Mouse (Mus musculus): ENCODE measurements at regions not wholly inside any gene's neighbourhood (a gene's known extent, or its start where the extent isn't known, plus 50 kb on each side); places are given as distances from the start of the nearest gene placed in this dataset.

DNA sequence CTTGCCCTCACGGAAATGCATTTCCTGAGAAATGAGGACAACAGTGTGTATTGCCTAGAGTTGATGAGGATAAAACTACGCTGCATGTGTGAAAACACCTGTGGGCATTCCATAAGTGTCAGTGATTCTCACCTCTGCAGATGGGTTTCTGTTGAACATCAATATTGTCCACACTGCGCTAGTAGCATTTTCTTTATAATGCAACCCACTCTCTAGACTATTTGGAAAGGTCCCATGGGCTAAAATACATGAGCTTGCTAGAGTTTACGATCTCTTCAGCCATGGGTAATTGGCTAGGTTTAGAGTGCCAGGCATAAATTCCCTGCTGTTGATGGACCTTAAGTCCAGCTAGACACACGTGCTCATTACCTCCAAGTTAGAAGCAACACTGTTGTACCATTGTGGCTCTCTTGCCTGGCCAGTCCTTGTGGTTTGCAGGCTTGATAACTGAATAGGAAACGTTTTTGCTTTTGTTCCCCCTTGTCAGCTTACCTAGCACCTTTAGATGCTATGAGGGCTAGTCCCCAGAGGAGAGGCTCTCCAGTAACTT lies 252.5 kb upstream of the Mad2l1 start:
- Histone ChIP-seq H3K27ac (ENCODE audit: low read depth, low read length) (no peak overlapping the region), H3K4me1 (replicated peaks; ENCODE audit: control insufficient read depth, insufficient read depth, low read length) (no peaks in the 10 kb centered on the region), H3K27me3 (replicated peaks; ENCODE audit: control insufficient read depth, insufficient read depth, low read length) (no peaks in the 10 kb centered on the region), H3K36me3 (ENCODE audit: control insufficient read depth, insufficient read depth) (no peaks in the 10 kb centered on the region), H3K9me3 (ENCODE audit: control insufficient read depth) (no peaks in the 10 kb centered on the region), H3K9ac (ENCODE audit: low read depth, low read length) (no peak overlapping the region), H3K4me3 (ENCODE audit: low read depth, low read length) (no peak overlapping the region), H3K4me2 (replicated peaks; ENCODE audit: low read depth) (no peak overlapping the region)
- ATAC-seq, result no peak
- 81% methylated on average over 6 of the region's 6 CpGs for WGBS
- no peak for TF ChIP-seq CTCF (IDR thresholded peaks at IDR 0.05; ENCODE audit: low read depth)

DNA sequence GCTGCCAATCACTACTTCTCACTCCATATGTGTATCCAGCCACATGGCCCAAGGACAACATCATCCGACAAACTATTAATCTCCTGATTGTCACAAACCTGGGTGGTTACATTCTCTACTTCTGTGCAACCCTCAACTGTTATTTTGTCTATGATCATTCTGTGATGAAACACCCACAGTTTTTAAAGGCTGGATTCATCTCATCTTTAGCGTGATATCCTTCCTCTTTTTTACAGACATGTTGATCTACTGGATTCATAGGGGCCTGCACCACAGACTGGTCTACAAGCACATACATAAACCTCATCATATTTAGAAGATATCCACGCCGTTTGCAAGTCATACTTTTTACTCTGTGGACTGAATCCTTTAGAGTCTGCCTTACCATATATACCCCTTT lies 251.7 kb upstream of the Mad2l1 start:
- Histone ChIP-seq H3K9me3 (ENCODE audit: control insufficient read depth) (no peaks in the 10 kb centered on the region), H3K4me3 (ENCODE audit: low read depth, low read length) (no peak overlapping the region), H3K4me1 (replicated peaks; ENCODE audit: control insufficient read depth, insufficient read depth, low read length) (no peaks in the 10 kb centered on the region), H3K36me3 (ENCODE audit: control insufficient read depth, insufficient read depth) (no peaks in the 10 kb centered on the region), H3K27me3 (replicated peaks; ENCODE audit: control insufficient read depth, insufficient read depth, low read length) (no peaks in the 10 kb centered on the region), H3K27ac (ENCODE audit: low read depth, low read length) (no peak overlapping the region), H3K9ac (ENCODE audit: low read depth, low read length) (no peak overlapping the region), H3K4me2 (replicated peaks; ENCODE audit: low read depth) (no peak overlapping the region)
- ATAC-seq, result no peak
- no peak for TF ChIP-seq CTCF (IDR thresholded peaks at IDR 0.05; ENCODE audit: low read depth)
- 90% methylated on average over 4 of the region's 4 CpGs for WGBS

DNA sequence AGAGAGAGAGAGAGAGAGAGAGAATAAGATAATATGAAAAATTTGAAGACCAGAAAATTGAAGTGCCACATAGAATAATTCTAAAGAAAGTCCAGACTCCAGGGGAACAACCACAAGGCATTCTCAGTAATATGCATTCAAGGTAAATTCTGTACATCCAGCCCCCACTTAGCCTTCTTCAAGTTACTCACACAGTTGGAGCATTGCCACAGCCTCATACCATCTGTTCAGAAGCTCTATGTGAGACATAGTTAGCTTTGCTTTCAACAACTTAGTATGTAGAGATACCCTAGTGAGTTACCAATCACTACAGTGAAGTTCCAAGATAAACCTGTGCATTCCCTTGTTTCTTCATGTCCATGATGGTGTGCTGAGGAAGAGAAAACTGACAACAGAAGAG lies 247.6 kb upstream of the Mad2l1 start:
- H3K27me3 ChIP-seq (replicated peaks; ENCODE audit: control insufficient read depth, insufficient read depth, low read length), result no peaks in the 10 kb centered on the region
- no peak overlapping the region for H3K9ac ChIP-seq (ENCODE audit: low read depth, low read length)
- H3K4me1 ChIP-seq (replicated peaks; ENCODE audit: control insufficient read depth, insufficient read depth, low read length), result no peaks in the 10 kb centered on the region
- ATAC-seq, result no peak
- no peaks in the 10 kb centered on the region for H3K9me3 ChIP-seq (ENCODE audit: control insufficient read depth)
- no peak for TF ChIP-seq CTCF (IDR thresholded peaks at IDR 0.05; ENCODE audit: low read depth)
- no peak overlapping the region for H3K27ac ChIP-seq (ENCODE audit: low read depth, low read length)
- H3K4me3 ChIP-seq (ENCODE audit: low read depth, low read length), result no peak overlapping the region
- H3K36me3 ChIP-seq (ENCODE audit: control insufficient read depth, insufficient read depth), result no peaks in the 10 kb centered on the region
- H3K4me2 ChIP-seq (replicated peaks; ENCODE audit: low read depth), result no peak overlapping the region

DNA sequence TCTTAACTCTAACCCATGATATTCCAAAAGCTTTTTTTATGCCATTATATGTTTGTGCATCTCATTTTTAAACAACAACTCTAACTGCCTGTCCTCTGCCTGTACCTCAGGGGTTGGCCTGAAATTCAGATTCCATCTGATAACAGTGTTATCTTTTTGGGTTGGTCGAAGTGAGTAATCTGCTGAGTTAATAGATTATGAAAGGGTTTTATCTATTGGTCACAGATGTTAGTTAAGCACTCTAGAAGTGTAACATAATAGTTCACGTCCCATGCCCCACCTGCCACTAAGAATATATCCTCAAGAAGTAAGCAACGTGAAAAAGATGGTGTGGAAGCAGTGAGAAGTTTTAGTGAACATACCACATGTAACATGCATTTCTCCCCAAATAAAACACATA lies 246.0 kb upstream of the Mad2l1 start:
- no peak for TF ChIP-seq CTCF (IDR thresholded peaks at IDR 0.05; ENCODE audit: low read depth)
- 41% methylated on average over 3 of the region's 3 CpGs for WGBS
- H3K27ac ChIP-seq (ENCODE audit: low read depth, low read length), result no peak overlapping the region
- no peak overlapping the region for H3K9ac ChIP-seq (ENCODE audit: low read depth, low read length)
- no peak overlapping the region for H3K4me3 ChIP-seq (ENCODE audit: low read depth, low read length)
- no peak overlapping the region for H3K4me2 ChIP-seq (replicated peaks; ENCODE audit: low read depth)
- ATAC-seq, result no peak
- H3K36me3 ChIP-seq (ENCODE audit: control insufficient read depth, insufficient read depth), result no peaks in the 10 kb centered on the region
- H3K4me1 ChIP-seq (replicated peaks; ENCODE audit: control insufficient read depth, insufficient read depth, low read length), result no peaks in the 10 kb centered on the region
- no peaks in the 10 kb centered on the region for H3K27me3 ChIP-seq (replicated peaks; ENCODE audit: control insufficient read depth, insufficient read depth, low read length)
- no peaks in the 10 kb centered on the region for H3K9me3 ChIP-seq (ENCODE audit: control insufficient read depth)

DNA sequence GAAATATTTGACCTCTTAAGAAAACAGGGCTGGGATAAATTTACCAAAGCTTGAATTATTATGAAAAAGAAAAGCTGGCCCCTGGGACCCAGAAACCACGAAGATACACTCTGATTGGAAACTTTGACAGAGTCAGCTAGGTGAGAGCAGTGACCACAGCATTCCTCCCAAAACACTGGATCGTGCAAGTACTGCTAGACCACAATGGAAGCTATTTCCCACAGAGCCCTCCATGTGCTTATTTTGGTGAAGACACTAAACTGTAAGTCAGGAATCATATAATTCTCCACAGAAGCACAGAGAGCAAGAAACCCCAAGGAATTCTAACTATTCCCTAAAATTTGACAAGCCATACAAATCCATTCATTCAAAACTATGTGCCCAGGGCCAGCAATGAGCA lies 243.6 kb upstream of the Mad2l1 start:
- Histone ChIP-seq H3K4me2 (replicated peaks; ENCODE audit: low read depth) (no peak overlapping the region), H3K9ac (ENCODE audit: low read depth, low read length) (no peak overlapping the region), H3K9me3 (ENCODE audit: control insufficient read depth) (no peaks in the 10 kb centered on the region), H3K36me3 (ENCODE audit: control insufficient read depth, insufficient read depth) (no peaks in the 10 kb centered on the region), H3K4me1 (replicated peaks; ENCODE audit: control insufficient read depth, insufficient read depth, low read length) (no peaks in the 10 kb centered on the region), H3K4me3 (ENCODE audit: low read depth, low read length) (no peak overlapping the region), H3K27me3 (replicated peaks; ENCODE audit: control insufficient read depth, insufficient read depth, low read length) (no peaks in the 10 kb centered on the region), H3K27ac (ENCODE audit: low read depth, low read length) (no peak overlapping the region)
- TF ChIP-seq CTCF (IDR thresholded peaks at IDR 0.05; ENCODE audit: low read depth), result no peak
- WGBS, result 74% methylated on average over 2 of the region's 2 CpGs
- no peak for ATAC-seq

DNA sequence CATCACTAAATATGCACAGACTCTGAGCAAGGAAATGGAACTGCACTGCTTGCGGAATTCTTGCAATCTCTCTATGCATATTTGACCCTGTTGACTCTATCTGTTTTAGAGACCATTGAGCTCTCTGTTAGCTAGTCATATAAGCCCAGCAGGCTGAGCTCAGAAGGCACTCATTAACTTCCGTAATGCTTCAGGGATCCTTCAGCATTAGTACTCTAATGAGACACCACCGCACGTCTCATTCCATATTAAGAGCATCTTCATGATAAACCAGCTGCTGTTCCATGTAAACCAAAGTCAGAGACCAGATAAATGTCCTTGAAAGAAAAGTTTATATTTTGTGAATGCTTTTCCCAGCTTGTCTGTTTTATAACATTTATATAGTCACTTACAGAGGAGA lies 237.1 kb upstream of the Mad2l1 start:
- no peaks in the 10 kb centered on the region for H3K9me3 ChIP-seq (ENCODE audit: control insufficient read depth)
- no peak overlapping the region for H3K4me3 ChIP-seq (ENCODE audit: low read depth, low read length)
- H3K27me3 ChIP-seq (replicated peaks; ENCODE audit: control insufficient read depth, insufficient read depth, low read length), result no peaks in the 10 kb centered on the region
- H3K4me2 ChIP-seq (replicated peaks; ENCODE audit: low read depth), result no peak overlapping the region
- no peaks in the 10 kb centered on the region for H3K36me3 ChIP-seq (ENCODE audit: control insufficient read depth, insufficient read depth)
- ATAC-seq, result no peak
- no peak for TF ChIP-seq CTCF (IDR thresholded peaks at IDR 0.05; ENCODE audit: low read depth)
- H3K9ac ChIP-seq (ENCODE audit: low read depth, low read length), result no peak overlapping the region
- no peak overlapping the region for H3K27ac ChIP-seq (ENCODE audit: low read depth, low read length)
- WGBS, result 61% methylated on average over 4 of the region's 4 CpGs
- no peaks in the 10 kb centered on the region for H3K4me1 ChIP-seq (replicated peaks; ENCODE audit: control insufficient read depth, insufficient read depth, low read length)

DNA sequence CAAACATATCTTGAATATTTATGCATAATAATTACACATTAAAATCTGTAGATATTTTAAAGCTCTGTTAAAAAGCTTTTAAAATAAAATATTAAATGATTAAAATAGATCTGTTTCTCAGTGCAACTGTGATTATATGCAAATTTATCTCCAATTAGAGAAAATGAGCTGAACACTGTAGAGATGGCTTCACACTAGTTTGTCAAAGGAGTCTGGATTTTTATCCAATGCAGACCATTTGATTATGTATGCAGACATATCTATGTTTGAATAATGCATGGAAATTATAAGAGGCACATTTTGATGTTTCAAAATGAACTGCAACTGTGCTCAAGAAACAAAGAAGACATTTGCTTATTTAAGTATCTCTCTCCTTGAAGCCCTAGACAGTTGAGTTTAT lies 235.0 kb upstream of the Mad2l1 start:
- Histone ChIP-seq H3K27ac (ENCODE audit: low read depth, low read length) (no peak overlapping the region), H3K36me3 (ENCODE audit: control insufficient read depth, insufficient read depth) (no peaks in the 10 kb centered on the region), H3K9ac (ENCODE audit: low read depth, low read length) (no peak overlapping the region), H3K4me2 (replicated peaks; ENCODE audit: low read depth) (no peak overlapping the region), H3K27me3 (replicated peaks; ENCODE audit: control insufficient read depth, insufficient read depth, low read length) (no peaks in the 10 kb centered on the region), H3K4me1 (replicated peaks; ENCODE audit: control insufficient read depth, insufficient read depth, low read length) (no peaks in the 10 kb centered on the region), H3K9me3 (ENCODE audit: control insufficient read depth) (no peaks in the 10 kb centered on the region), H3K4me3 (ENCODE audit: low read depth, low read length) (no peak overlapping the region)
- no peak for TF ChIP-seq CTCF (IDR thresholded peaks at IDR 0.05; ENCODE audit: low read depth)
- ATAC-seq, result no peak
